Mouse (Mus musculus): ENCODE measurements around the gene Tspan5. TPM values are rescaled to one million over a fixed set of nuclear protein-coding genes. Genes with fewer than 3 reads are reported as not detected.

Gene Tspan5
- polyA plus RNA-seq, 1 experiment from 2014 or later, result 25.3 TPM

DNA sequence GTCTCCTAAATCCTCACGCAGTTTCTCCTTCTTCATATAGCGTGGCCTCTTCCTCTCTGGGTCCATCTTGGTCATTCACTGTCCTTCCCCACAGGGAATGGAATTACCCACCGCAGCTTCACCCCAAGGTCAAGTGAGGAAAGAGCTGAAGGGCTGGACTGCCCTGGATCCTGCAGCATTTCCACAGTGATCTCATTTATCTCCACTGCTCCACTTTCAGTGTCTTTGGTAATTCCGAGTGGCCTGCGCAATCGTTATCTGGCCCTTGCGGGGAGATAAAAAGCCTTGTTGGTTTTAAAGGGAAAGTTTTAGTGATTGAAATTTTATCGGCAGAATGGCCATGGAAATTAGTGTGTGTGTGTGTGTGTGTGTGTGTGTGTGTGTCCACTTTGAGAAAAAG, 14.4 kb upstream of the Tspan5 start:
- 91% methylated on average over 8 of the region's 8 CpGs for WGBS
- Histone ChIP-seq H3K4me1 (no peaks in the 10 kb centered on the region), H3K36me3 (replicated peaks) (no peaks in the 10 kb centered on the region), H3K4me3 (no peak overlapping the region), H3K27ac (no peak overlapping the region), H3K9me3 (no peaks in the 10 kb centered on the region), H3K27me3 (ENCODE audit: poor library complexity, severe bottlenecking) (no peaks in the 10 kb centered on the region)
- DNase-seq (ENCODE audit: extremely low spot score, low spot score), result no peak

DNA sequence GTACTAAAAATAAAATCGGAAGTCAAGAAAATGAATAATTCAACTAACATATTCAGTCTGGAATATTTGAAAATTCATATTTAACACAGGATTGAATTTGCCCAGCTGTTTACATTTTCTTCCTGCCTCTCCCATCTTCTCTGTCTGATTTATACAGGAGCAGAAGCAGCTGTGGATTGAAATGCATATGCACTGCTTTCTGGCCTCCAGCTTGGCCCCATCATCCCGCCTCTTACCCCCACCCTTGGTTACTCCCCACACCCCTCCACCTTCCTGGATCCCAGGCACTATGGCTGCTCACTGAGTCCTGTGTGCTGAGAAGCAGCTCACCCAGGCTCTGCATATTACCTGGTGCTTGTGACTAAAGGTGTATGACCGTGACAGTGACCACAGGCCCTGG, 13.2 kb upstream of the Tspan5 start:
- Histone ChIP-seq H3K9me3 (no peaks in the 10 kb centered on the region), H3K27me3 (ENCODE audit: poor library complexity, severe bottlenecking) (no peaks in the 10 kb centered on the region), H3K4me1 (no peaks in the 10 kb centered on the region), H3K27ac (no peak overlapping the region), H3K36me3 (replicated peaks) (no peaks in the 10 kb centered on the region), H3K4me3 (no peak overlapping the region)
- no peak for DNase-seq (ENCODE audit: extremely low spot score, low spot score)
- WGBS, result 84% methylated on average over 3 of the region's 3 CpGs

DNA sequence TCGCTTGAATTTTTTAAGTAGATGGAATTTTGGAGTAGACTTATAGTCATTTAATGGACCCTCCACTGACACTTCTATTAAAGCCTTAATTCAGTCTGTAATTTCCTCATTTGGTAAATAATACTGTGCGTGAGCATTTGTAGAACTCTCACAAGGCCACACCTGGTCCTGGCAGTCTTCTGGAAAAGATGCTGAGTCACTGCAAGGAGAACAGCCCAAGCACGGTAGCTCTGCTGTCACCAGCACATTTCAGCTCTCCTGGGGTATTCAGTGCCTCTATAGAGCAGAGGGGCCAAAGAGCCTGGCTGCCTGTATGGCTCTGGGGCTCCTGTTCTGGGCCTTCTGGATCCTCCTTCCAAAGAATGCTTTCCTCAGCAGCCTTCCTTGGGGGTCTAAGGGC, 11.2 kb upstream of the Tspan5 start:
- no peaks in the 10 kb centered on the region for H3K9me3 ChIP-seq
- WGBS, result 73% methylated on average over 3 of the region's 3 CpGs
- no peaks in the 10 kb centered on the region for H3K4me1 ChIP-seq

DNA sequence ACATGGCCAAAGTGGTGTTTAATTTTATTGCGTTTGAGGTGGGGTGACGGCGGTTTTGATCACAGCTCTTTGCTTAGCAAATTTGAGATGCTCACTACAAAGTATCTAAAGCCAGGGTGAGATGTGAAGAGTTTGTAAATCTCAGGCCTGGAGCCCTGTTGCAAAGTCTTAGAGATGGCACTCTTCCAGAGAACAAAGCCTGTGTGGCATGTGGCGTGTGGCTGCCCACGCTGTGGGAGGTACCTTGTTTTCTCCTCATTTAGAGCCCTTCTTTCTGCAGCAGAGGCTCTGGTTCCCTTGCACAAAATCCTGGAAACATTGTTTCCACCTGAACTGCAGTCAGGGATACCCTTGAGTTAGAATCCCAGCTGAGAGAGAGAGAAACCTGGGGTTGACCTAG, 6.2 kb upstream of the Tspan5 start:
- no peak overlapping the region for H3K4me3 ChIP-seq
- peaks cover 9% of the 10 kb centered on the region for H3K27me3 ChIP-seq (ENCODE audit: poor library complexity, severe bottlenecking)
- no peak for DNase-seq (ENCODE audit: extremely low spot score, low spot score)
- H3K4me1 ChIP-seq, result no peaks in the 10 kb centered on the region
- no peaks in the 10 kb centered on the region for H3K9me3 ChIP-seq
- 95% methylated on average over 5 of the region's 5 CpGs for WGBS
- H3K36me3 ChIP-seq (replicated peaks), result no peaks in the 10 kb centered on the region
- no peak overlapping the region for H3K27ac ChIP-seq

More for the DNA sequence above, 11.2 kb upstream of the Tspan5 start:
- DNase-seq (ENCODE audit: extremely low spot score, low spot score), result no peak
- no peaks in the 10 kb centered on the region for H3K27me3 ChIP-seq (ENCODE audit: poor library complexity, severe bottlenecking)
- H3K27ac ChIP-seq, result no peak overlapping the region
- no peak overlapping the region for H3K4me3 ChIP-seq
- H3K36me3 ChIP-seq (replicated peaks), result no peaks in the 10 kb centered on the region

DNA sequence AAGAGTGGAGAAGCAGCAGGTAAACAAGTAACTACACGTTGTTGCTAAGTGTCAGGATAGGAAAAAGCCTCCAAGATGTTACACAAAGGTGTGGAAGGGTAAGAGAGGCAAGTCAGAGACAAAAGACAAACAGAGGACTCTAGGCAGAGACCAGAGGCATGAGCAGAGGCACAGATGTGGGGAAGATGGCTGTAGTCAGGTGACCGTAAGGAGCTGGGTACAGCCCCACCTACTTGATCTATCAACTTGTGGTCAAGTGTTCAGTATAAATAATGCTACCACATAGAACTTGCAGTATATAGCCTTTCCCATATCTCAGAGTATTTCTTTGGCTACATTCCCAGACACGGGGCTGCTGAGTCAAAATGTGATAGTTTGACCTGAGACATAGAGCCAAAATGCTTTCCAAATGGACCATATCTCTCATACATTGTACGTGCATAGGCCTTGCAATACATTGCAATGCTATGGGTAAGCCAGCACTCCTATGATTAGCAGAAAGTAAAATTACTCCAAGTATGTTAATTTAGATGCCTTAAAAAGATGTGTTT, 2.8 kb upstream of the Tspan5 start:
- peaks cover 18% of the 10 kb centered on the region for H3K27me3 ChIP-seq (ENCODE audit: poor library complexity, severe bottlenecking)
- no peaks in the 10 kb centered on the region for H3K36me3 ChIP-seq (replicated peaks)
- DNase-seq (ENCODE audit: extremely low spot score, low spot score), result no peak
- H3K9me3 ChIP-seq, result no peaks in the 10 kb centered on the region
- 90% methylated on average over 4 of the region's 4 CpGs for WGBS
- H3K27ac ChIP-seq, result no peak overlapping the region
- no peak overlapping the region for H3K4me3 ChIP-seq
- peaks cover 21% of the 10 kb centered on the region for H3K4me1 ChIP-seq

DNA sequence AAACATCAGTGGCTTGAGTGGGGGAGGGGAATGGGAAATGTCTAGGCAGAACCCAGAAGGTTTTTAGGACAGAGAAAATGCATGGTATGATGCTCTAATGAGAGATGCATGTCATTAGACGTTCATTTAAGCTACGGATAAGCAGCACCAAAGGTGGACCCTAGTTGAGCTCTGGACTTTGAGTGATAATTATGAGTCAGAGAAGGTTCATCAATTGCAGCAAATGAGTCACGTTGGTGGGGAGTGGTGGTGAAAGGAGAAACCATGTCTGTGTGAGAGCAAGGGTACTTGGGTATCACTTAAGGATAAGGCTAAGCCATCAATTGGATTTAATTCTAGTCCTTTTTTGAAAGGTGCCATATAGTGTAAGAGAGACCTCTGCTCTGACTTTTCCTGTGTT, 1.7 kb upstream of the Tspan5 start:
- peaks cover 32% of the 10 kb centered on the region for H3K4me1 ChIP-seq
- H3K36me3 ChIP-seq (replicated peaks), result no peaks in the 10 kb centered on the region
- no peak overlapping the region for H3K4me3 ChIP-seq
- H3K9me3 ChIP-seq, result no peaks in the 10 kb centered on the region
- WGBS, result 84% methylated on average over 3 of the region's 3 CpGs
- H3K27me3 ChIP-seq (ENCODE audit: poor library complexity, severe bottlenecking), result peaks cover 18% of the 10 kb centered on the region
- H3K27ac ChIP-seq, result no peak overlapping the region
- DNase-seq (ENCODE audit: extremely low spot score, low spot score), result no peak

DNA sequence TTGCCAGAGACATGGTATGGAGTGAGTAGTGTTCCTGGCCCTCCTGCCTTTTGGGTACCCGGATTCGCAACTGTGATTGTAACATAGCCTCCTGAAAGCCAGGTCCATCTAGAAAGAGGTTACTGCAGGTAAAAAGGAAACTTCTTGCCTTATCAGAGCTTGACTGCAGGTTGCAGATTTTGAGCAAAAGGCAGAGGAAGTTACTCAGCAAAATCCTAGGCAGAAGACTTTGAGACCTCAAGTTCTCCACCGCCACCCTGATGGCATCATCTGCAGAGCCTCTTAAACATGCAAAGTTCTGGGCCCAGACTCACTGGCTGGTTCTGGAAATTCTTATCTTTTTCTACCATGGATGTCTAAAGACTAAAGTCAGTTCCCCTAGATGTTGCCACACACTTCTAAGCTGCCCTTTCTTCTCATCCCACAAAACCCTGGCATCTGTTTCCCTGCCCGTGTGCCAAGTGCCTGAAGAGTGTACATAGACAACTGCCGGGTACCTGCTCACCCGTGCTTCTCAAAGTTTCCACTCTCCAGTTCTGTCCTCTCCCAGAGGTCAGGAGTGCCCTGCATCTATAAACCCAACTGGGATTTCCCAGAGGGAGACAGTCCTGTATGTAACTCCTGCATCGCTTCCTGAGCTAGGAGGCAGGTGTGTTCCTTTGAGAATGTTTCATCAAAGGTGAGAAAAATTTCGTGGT, 1.0 kb upstream of the Tspan5 start:
- H3K4me1 ChIP-seq, result peaks cover 32% of the 10 kb centered on the region
- peak overlapping the region; percentile 83 for H3K4me3 ChIP-seq
- WGBS, result 72% methylated on average over 8 of the region's 8 CpGs
- DNase-seq (ENCODE audit: extremely low spot score, low spot score), result peak; percentile 18
- H3K27me3 ChIP-seq (ENCODE audit: poor library complexity, severe bottlenecking), result peaks cover 18% of the 10 kb centered on the region
- H3K9me3 ChIP-seq, result no peaks in the 10 kb centered on the region
- 0 out of 2 replicates have a peak overlapping the region, but pooled peaks have one; percentile 94 for H3K27ac ChIP-seq
- no peaks in the 10 kb centered on the region for H3K36me3 ChIP-seq (replicated peaks)

DNA sequence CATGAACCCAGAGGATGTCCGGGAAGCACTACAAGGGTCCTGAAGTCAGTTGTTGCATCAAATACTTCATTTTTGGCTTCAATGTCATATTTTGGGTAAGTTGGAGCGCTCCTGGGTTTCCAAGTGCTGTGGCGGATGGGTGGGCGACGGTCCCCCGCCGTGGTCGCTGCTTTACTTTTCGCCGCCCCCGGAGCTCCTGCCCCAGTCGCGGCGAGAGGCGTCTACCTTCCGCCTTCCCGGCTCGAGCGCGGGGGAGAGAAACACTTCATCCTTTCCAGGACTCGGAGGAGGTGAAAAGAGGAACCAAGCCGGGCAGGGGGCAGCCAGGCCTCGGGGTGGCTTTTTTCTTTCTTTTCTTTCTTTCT, 553 bp downstream of the Tspan5 start:
- peak; percentile 61 for DNase-seq (ENCODE audit: extremely low spot score, low spot score)
- H3K27ac ChIP-seq, result peak overlapping the region; percentile 94
- WGBS, result under 1% methylated on average over 23 of the region's 23 CpGs
- peaks cover 18% of the 10 kb centered on the region for H3K27me3 ChIP-seq (ENCODE audit: poor library complexity, severe bottlenecking)
- peak overlapping the region; percentile 83 for H3K4me3 ChIP-seq
- no peaks in the 10 kb centered on the region for H3K9me3 ChIP-seq
- peaks cover 32% of the 10 kb centered on the region for H3K4me1 ChIP-seq
- H3K36me3 ChIP-seq (replicated peaks), result no peaks in the 10 kb centered on the region

DNA sequence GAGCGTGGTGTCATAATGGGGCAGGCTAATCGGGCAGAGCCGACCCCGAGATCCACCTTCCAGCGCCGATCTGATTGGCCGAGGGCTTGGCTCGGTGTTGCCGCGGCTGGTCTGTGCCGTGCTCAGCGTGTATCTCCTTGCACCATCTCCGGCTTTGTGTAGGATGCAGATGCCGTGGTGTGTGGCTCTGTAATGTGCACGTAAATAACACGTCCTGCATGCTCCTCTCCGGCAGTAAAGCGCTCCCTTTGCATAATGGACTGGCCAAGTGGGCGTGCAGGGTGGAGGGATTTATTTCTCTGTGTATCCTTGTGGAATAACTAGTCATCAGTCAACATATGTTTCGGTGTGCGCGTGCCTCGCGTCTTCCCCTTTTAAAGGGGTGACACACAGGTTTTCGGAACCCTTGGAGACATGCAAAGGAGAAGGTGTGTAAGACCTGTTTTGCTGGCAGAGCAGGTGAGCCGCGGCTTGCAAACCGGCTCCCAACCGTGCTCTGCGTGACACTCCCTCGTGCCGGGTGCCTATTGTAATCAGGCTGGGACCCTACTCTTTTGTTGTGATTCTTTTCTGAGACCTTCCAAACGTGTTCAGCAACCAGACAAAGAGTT, 1.2 kb downstream of the Tspan5 start:
- DNase-seq (ENCODE audit: extremely low spot score, low spot score), result peak; percentile 82
- Histone ChIP-seq H3K9me3 (no peaks in the 10 kb centered on the region), H3K27ac (peak overlapping the region; percentile 94), H3K27me3 (ENCODE audit: poor library complexity, severe bottlenecking) (peaks cover 18% of the 10 kb centered on the region), H3K4me1 (peaks cover 32% of the 10 kb centered on the region), H3K4me3 (peak overlapping the region; percentile 83), H3K36me3 (replicated peaks) (no peaks in the 10 kb centered on the region)
- WGBS, result under 1% methylated on average over 33 of the region's 33 CpGs

DNA sequence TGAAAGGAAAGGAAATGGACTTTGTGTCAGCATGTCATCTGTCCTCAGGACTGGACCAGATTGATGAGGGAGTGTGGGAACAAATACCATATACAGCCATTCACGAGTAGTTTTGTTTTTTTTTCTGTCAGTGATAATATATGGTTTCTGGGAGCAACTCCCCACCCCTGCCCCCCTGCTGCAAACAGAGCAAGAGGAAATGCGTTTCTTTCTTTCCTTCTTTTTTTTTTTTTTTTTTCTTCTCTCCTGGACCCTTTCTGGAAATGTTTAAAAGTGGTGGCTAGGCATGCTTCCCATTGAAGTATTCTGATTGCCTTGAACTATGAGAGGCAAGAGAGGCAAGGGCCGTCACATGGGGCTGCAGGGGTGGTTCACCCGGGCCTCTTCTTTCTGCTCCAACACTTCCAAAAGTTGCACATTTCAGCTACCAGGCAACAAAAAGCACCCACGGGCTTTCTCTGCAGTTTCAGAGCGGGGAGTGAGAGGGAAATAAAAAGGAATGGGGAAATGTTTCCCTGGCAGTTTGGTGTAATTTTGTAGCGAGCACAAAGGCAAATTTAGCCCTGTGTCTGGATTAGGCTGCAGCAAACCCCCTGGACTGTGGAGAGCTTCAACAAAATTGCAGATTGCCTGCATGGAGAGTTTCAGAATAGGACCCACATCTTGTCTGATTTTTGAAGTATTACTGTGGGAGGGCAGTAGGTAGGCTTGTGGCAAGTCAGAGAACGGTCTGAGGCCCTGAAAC, 2.2 kb downstream of the Tspan5 start:
- Histone ChIP-seq H3K27ac (peak overlapping the region; percentile 94; the same call in 1 of the 2 replicates), H3K4me1 (peaks cover 32% of the 10 kb centered on the region), H3K4me3 (peak overlapping the region; percentile 83), H3K36me3 (replicated peaks) (no peaks in the 10 kb centered on the region), H3K27me3 (ENCODE audit: poor library complexity, severe bottlenecking) (peaks cover 18% of the 10 kb centered on the region), H3K9me3 (no peaks in the 10 kb centered on the region)
- WGBS, result 33% methylated on average over 8 of the region's 8 CpGs
- DNase-seq (ENCODE audit: extremely low spot score, low spot score), result no peak

DNA sequence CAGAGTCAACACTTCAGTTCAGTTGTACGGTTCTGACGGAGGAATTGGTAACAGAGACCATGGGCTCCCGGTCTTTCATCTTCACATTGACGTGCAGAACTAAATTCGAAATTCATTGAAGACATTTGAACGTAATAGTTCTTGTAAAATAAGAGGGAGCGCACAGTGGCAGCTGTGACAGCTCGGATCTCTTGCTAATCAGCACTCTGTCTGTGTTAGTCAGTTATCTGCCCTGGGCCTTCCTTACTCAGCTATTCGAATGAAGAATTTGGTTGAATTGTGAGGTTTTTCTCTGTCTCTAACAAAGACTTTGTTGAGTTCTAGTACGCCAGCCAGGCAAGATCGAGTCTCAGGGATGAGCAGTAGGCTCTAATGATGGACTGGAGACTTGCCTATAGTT, 3.1 kb downstream of the Tspan5 start:
- Histone ChIP-seq H3K36me3 (replicated peaks) (no peaks in the 10 kb centered on the region), H3K4me1 (peaks cover 32% of the 10 kb centered on the region), H3K27me3 (ENCODE audit: poor library complexity, severe bottlenecking) (peaks cover 16% of the 10 kb centered on the region), H3K27ac (no peak overlapping the region), H3K9me3 (no peaks in the 10 kb centered on the region), H3K4me3 (no peak overlapping the region)
- DNase-seq (ENCODE audit: extremely low spot score, low spot score), result no peak
- 87% methylated on average over 11 of the region's 11 CpGs for WGBS

DNA sequence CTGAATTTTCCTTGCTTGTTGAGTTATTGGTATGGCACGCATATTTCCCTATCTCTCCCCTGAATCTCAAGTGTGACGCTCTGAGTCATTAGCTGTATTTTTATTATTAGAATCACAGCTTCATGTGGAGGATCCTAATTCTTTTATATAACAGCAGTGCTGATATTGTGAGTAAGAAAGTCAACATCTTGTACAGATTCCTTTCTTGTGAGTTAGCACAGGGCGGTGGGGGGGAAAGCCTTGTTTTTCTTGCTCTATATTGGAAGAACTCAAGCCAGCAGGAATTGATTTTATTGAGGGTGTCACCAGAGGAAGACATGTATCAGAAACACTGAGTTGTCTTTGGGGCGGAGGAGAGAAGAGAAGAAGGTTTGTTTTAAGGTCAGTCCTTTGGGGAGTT, 3.6 kb downstream of the Tspan5 start:
- Histone ChIP-seq H3K4me1 (peaks cover 32% of the 10 kb centered on the region), H3K9me3 (no peaks in the 10 kb centered on the region), H3K27me3 (ENCODE audit: poor library complexity, severe bottlenecking) (peaks cover 11% of the 10 kb centered on the region), H3K36me3 (replicated peaks) (no peaks in the 10 kb centered on the region), H3K27ac (no peak overlapping the region), H3K4me3 (no peak overlapping the region)
- no peak for DNase-seq (ENCODE audit: extremely low spot score, low spot score)
- 92% methylated on average over 4 of the region's 4 CpGs for WGBS

DNA sequence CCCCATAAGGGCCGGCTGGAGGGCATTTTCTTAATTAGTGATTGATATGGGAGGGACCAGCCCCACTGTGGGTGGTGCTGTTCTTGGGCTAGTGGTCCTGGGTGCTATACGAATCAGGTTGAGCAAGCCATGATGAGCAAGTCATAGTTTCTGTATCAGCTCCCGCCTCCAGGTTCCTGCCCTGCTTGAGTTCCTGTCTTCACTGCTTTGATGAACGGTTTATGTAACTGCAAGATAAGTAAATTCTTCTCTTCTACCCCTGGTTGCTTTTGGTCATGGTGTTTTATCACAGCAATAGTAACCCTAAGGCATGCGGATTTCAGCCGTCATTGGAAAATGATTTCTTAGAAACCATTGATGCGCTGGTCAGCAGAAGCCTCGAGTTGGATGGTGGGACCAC, 4.6 kb downstream of the Tspan5 start:
- Histone ChIP-seq H3K4me3 (no peak overlapping the region), H3K27me3 (ENCODE audit: poor library complexity, severe bottlenecking) (peaks cover 1% of the 10 kb centered on the region), H3K27ac (no peak overlapping the region), H3K4me1 (peaks cover 27% of the 10 kb centered on the region), H3K36me3 (replicated peaks) (no peaks in the 10 kb centered on the region), H3K9me3 (no peaks in the 10 kb centered on the region)
- no peak for DNase-seq (ENCODE audit: extremely low spot score, low spot score)
- 88% methylated on average over 8 of the region's 8 CpGs for WGBS

All from forebrain, embryonic 10.5 days (tissue).